Mouse (Mus musculus) bone marrow macrophage, adult 2 months (primary cell): ENCODE data around the gene Galk1.

ENCODE experiments used
- CTCF ChIP-seq: IDR thresholded peaks from 2 replicates; pipeline ENCODE4 v1.5.1; 2012; ENCODE audit warnings: low read depth, mild to moderate bottlenecking, low read length, moderate library complexity
- POLR2A ChIP-seq: IDR thresholded peaks from 2 replicates; pipeline ENCODE4 v1.6.1; 2012; ENCODE audit warnings: mild to moderate bottlenecking, low read depth, low read length, borderline replicate concordance

- TF ChIP-seq CTCF (no peak), POLR2A (no peak)
Measured at GRCm38 (mm10) chr11:116058022-116058614, 45.6 kb upstream of the Galk1 start.
